Mouse (Mus musculus) left cerebral cortex, adult 2 months (tissue): Measurements from ENCODE around the gene Pde2a. TPM values are rescaled to one million over a fixed set of nuclear protein-coding genes. Genes with fewer than 3 reads are reported as not detected.

ENCODE experiments used
- DNase-seq, 2 experiments: peaks; one replicate each; pipeline ENCODE4 v3.0.0; 2021 to 2022; ENCODE audit warnings: low spot score in 2 of 2, mixed read lengths in 1 of 2; ENCODE audit errors: extremely low spot score in 1 of 2
- H3K27ac ChIP-seq: fragments of 200-600 bp; 2 replicates; pipeline ENCODE4 v1.8.1; 2022
- H3K4me3 ChIP-seq: fragments of 200-600 bp; 2 replicates; pipeline ENCODE4 v1.8.1; 2022
- CTCF ChIP-seq: fragments of 200-600 bp; IDR thresholded peaks from 2 replicates; pipeline ENCODE4 v1.8.1; 2022; ENCODE audit warnings: antibody characterized with exemption, mild to moderate bottlenecking, moderate library complexity
- intact Hi-C: fragments of 180-260 bp; cut with DNase I; formaldehyde crosslinking; loops from one replicate; pipeline ENCODE4 v1.15.1; 2025
- total RNA-seq, 2 experiments: library from RNA; stranded (reverse); gene quantifications; 2 replicates each; pipeline ENCODE4 v1.2.3; 2021

Pde2a gene
- total RNA-seq, 2 experiments from 2014 or later = 372 to 375 TPM

DNA sequence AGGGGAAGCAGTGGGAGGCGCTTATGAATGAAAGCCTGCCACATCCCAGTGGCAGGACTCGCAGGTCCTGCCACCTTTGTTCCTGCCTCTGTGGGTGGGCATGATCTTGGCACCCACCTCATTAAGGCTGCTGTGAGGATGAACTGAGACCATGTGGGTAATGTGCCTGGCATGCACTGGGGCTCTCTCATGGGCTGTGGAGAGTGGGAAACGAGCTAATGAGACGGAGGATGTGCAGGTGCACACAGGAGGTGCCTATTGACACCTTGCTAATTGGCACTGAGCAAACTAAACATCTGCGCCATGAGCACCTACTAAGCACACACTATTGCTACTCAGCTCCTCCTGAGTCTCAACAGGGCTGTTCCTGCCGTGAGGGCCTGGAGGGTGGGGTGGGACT, 13.5 kb downstream of the Pde2a start:
- intact Hi-C loops = no loop called here
- Histone ChIP-seq H3K4me3 (no peak overlapping the region), H3K27ac (no peak overlapping the region)
- no peak for TF ChIP-seq CTCF
- DNase-seq = no peak

- Histone ChIP-seq H3K4me3 (no peak overlapping the region), H3K27ac (no peak overlapping the region)
- intact Hi-C loops = no loop called here
- no peak for DNase-seq
- no peak for TF ChIP-seq CTCF
These were observed 16.4 kb downstream of the Pde2a start for GRCm38 (mm10) chr7:101437876-101438275.

- H3K27ac ChIP-seq = no peak overlapping the region
These were observed 21.6 kb downstream of the Pde2a start for GRCm38 (mm10) chr7:101443093-101443492.

DNA sequence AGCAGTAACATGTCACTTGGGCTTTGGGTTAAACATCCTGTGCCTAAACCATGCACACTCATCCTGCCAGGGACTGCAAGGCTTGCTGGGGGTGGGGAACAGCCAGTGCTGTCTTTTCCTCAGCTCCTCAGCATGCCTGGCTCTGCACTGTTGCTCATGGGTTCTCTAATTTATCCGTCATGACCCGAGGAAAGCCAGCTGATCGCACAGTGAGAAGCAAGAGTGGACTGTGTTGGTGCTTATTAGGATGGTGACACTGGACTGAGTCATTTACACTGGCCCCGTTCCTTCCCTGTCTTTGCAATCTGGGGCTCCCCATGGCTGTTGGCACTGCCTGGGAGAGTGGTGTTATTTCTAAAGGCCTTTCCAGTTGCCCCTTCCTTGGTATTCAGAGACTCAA, 22.7 kb downstream of the Pde2a start:
- no peak overlapping the region for H3K4me3 ChIP-seq
- TF ChIP-seq CTCF = no peak
- DNase-seq = no peak
- intact Hi-C loops = no loop called here
- H3K27ac ChIP-seq = no peak overlapping the region

More at GRCm38 (mm10) chr7:101443093-101443492, 21.6 kb downstream of the Pde2a start:
- intact Hi-C loops = no loop called here
- no peak overlapping the region for H3K4me3 ChIP-seq
- no peak for TF ChIP-seq CTCF
- DNase-seq = no peak

GRCm38 (mm10) chr7:101449855-101450254, 28.4 kb downstream of the Pde2a start:
- DNase-seq = no peak
- TF ChIP-seq CTCF = no peak
- H3K4me3 ChIP-seq = no peak overlapping the region; the same call in 1 of the 2 replicates
- no peak overlapping the region; the same call in 1 of the 2 replicates for H3K27ac ChIP-seq
- intact Hi-C loops = loop anchor here (1.0 to 2.0 kb wide), 4 partner anchors 33 to 171 kb away; no protein-coding TSS in a partner anchor

GRCm38 (mm10) chr7:101450422-101451401, 29.2 kb downstream of the Pde2a start:
- Histone ChIP-seq H3K27ac (peak overlapping the region; percentile 90), H3K4me3 (peak overlapping the region; percentile 66)
- peak; percentile 98 for TF ChIP-seq CTCF
- intact Hi-C loops = loop anchor here (1.0 to 2.0 kb wide), 5 partner anchors 25 to 170 kb away; no protein-coding TSS in a partner anchor
- DNase-seq = peak; percentile 85 to 94

GRCm38 (mm10) chr7:101452669-101453068, 31.2 kb downstream of the Pde2a start:
- H3K4me3 ChIP-seq = peak overlapping the region; percentile 66
- peak overlapping the region; percentile 90 for H3K27ac ChIP-seq
- intact Hi-C loops = no loop called here
- TF ChIP-seq CTCF = no peak
- DNase-seq = no peak

DNA sequence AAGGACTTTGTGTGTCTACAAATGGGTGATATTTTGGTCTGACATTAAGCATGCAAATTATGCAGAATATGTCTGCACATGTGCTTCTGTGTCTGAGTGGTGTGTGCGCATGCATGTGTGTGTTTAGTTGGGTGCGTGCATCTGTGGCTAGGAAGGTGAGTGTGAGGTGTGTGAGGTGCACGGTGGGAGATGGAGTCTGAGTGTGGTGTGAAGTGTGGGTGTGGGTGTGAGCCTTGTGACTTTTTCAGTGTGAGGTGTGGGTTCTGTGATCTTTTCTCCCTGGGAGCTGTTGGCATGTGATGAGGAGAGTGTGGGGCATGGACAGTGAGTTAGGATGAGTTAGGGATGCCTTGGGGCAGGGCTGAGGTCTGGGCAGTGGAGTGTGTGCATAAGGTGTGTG, 31.8 kb downstream of the Pde2a start:
- Histone ChIP-seq H3K27ac (peak overlapping the region; percentile 90), H3K4me3 (peak overlapping the region; percentile 66)
- TF ChIP-seq CTCF = no peak
- DNase-seq = no peak
- intact Hi-C loops = no loop called here

- DNase-seq = no peak
- peak overlapping the region; percentile 90 for H3K27ac ChIP-seq
- intact Hi-C loops = no loop called here
- peak overlapping the region; percentile 66 for H3K4me3 ChIP-seq
- no peak for TF ChIP-seq CTCF
These were observed 32.2 kb downstream of the Pde2a start for GRCm38 (mm10) chr7:101453725-101454124.

DNA sequence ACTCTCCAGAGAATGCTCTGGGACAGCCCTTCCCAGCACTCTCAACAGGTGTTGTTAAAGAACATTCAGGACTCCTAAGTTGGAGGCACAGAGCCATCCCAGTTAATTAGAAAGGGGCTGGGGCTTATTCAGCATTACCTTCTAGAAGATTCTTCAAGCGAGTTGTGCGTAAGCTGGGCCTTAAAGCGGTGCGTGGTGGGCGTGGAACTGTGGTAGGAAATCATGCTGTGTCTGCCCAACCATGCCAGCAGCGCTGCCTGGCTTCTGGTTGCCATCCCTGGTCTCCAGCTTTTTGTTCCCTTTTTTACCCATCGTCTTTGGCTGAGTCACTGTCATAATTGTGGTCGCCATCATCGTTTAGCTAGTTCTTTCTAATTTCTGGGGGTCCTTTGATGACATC, 33.0 kb downstream of the Pde2a start:
- H3K27ac ChIP-seq = peak overlapping the region; percentile 90
- no peak for TF ChIP-seq CTCF
- peak overlapping the region; percentile 66 for H3K4me3 ChIP-seq
- intact Hi-C loops = no loop called here
- DNase-seq = no peak

- no peak for DNase-seq
- Histone ChIP-seq H3K4me3 (peak overlapping the region; percentile 21; the same call in 1 of the 2 replicates), H3K27ac (peak overlapping the region; percentile 90)
- intact Hi-C loops = no loop called here
- TF ChIP-seq CTCF = no peak
These were observed 33.6 kb downstream of the Pde2a start for GRCm38 (mm10) chr7:101455141-101455540.

- TF ChIP-seq CTCF = no peak
- Histone ChIP-seq H3K27ac (peak overlapping the region; percentile 90), H3K4me3 (peak overlapping the region; percentile 21)
- intact Hi-C loops = no loop called here
- no peak for DNase-seq
These were observed 34.8 kb downstream of the Pde2a start for GRCm38 (mm10) chr7:101456318-101456717.
